Mouse (Mus musculus) stomach, postnatal 0 days (tissue): ENCODE measurements around the gene Map3k12. TPM values are rescaled to one million over a fixed set of nuclear protein-coding genes. Genes with fewer than 3 reads are reported as not detected.

ENCODE experiments used
- ATAC-seq: fragments of 200-750 bp; cut with Nextera tagmentation; 2 replicates; pipeline ENCODE4 v1.8.0; 2017; ENCODE audit not compliant: low FRiP score, low TSS enrichment
- DNase-seq: peaks from one replicate; pipeline ENCODE4 v3.0.0-alpha.2; 2016; ENCODE audit warnings: low spot score
- H3K27ac ChIP-seq: fragments of 300-500 bp; sonication (generic); replicated peaks from 2 replicates; pipeline ENCODE4 v1.5.1; 2014; ENCODE audit warnings: mild to moderate bottlenecking, control low read depth
- H3K27me3 ChIP-seq: fragments of 300-500 bp; sonication (generic); 2 replicates; pipeline ENCODE4 v1.6.1; 2014; ENCODE audit warnings: low read length; ENCODE audit not compliant: control insufficient read depth, insufficient read depth
- H3K36me3 ChIP-seq: fragments of 300-500 bp; sonication (generic); 2 replicates; pipeline ENCODE4 v1.6.1; 2014; ENCODE audit warnings: low read length, mixed read lengths; ENCODE audit not compliant: control insufficient read depth, insufficient read depth
- H3K4me1 ChIP-seq: fragments of 300-500 bp; sonication (generic); replicated peaks from 2 replicates; pipeline ENCODE4 v1.6.1; 2014; ENCODE audit warnings: antibody characterized with exemption; ENCODE audit not compliant: control insufficient read depth, insufficient read depth
- H3K4me2 ChIP-seq: fragments of 300-500 bp; sonication (generic); replicated peaks from 2 replicates; pipeline ENCODE4 v1.6.1; 2014; ENCODE audit warnings: low read depth, mild to moderate bottlenecking, control low read depth, moderate library complexity
- H3K4me3 ChIP-seq: fragments of 300-500 bp; sonication (generic); 2 replicates; pipeline ENCODE4 v1.5.1; 2014; ENCODE audit warnings: low read depth, low read length, control low read depth
- H3K9ac ChIP-seq: fragments of 300-500 bp; sonication (generic); 2 replicates; pipeline ENCODE4 v1.6.1; 2014; ENCODE audit warnings: mild to moderate bottlenecking, low read length, control low read depth, mixed read lengths
- H3K9me3 ChIP-seq: fragments of 300-500 bp; sonication (generic); 2 replicates; pipeline ENCODE4 v1.6.1; 2016; ENCODE audit warnings: low read length; ENCODE audit not compliant: control insufficient read depth
- CTCF ChIP-seq: IDR thresholded peaks from 2 replicates; pipeline ENCODE4 v1.5.1; 2016; ENCODE audit warnings: antibody characterized with exemption, low read depth, mild to moderate bottlenecking, moderate library complexity
- EP300 ChIP-seq: optimal IDR thresholded peaks from 2 replicates; pipeline ENCODE3; 2016; ENCODE audit warnings: antibody characterized with exemption
- WGBS: fragments of 180-500 bp; shearing (Covaris S2); extraction: QIAGEN DNeasy Blood & Tissue Kit; methylation state at CpG from one replicate; pipeline ENCODE4 v1.1.7; 2014; 5-methylcytosine and 5-hydroxymethylcytosine counted together
- polyA plus RNA-seq: library from polyadenylated mRNA; unstranded; fragments of >200 nt; fragmentation: Nextera tagmentation; extraction: Ambion mirVana; gene quantifications from 2 replicates; pipeline ENCODE4 v1.2.1, GENCODE M21; 2015

Gene Map3k12
- polyA plus RNA-seq, 1 experiment from 2014 or later, result 3.9 TPM

DNA sequence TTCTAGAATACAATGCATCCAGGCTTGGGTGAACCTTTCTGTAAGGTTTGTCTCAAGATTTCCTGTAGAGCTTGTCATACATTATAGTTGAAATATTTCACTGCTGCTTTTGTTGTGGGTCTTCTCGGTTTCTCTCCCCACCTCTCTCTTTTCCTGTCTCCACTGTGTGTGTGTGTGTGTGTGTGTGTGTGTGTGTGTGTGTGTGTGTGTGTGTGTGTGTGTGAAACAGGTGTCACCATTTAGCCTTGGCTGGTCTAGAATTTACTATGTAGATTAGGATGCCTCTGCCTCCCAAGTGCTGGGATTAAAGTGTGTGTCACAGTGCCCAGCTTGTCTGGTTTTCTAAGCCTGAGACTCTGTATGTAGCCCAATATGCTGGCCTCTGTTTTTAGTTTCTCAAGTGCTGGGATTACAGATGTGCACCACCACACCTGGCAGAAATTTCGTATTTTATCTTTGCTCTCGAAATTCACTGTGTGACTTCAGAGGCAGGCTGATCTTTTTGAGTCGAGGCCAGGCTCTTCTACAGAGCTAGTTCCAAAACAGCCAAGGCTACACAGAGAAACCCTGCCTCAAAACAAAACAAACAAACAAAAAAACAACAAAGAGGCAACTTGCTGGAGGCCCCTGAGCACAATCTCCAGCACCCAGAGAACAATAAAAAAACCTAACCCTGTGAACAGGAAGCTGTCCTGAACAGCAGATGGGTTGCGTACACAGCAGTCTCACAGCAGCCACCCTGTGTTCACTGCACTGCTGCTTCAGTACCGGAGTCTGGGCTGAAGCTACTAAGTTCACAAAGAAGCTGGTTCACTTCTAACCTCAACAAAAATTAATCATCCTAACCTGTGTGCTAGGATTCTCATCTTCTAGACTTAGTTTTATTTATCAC, 9.5 kb upstream of the Map3k12 start:
- Histone ChIP-seq H3K27ac (no peak overlapping the region), H3K27me3 (no peaks in the 10 kb centered on the region), H3K4me3 (no peak overlapping the region), H3K4me2 (no peak overlapping the region), H3K36me3 (peaks cover 22% of the 10 kb centered on the region; the same call in 1 of the 2 replicates), H3K9me3 (no peaks in the 10 kb centered on the region), H3K9ac (no peak overlapping the region), H3K4me1 (no peaks in the 10 kb centered on the region)
- 74% methylated on average over 6 of the region's 6 CpGs for WGBS
- no peak for TF ChIP-seq EP300
- no peak for TF ChIP-seq CTCF
- ATAC-seq (no peak), DNase-seq (no peak)

DNA sequence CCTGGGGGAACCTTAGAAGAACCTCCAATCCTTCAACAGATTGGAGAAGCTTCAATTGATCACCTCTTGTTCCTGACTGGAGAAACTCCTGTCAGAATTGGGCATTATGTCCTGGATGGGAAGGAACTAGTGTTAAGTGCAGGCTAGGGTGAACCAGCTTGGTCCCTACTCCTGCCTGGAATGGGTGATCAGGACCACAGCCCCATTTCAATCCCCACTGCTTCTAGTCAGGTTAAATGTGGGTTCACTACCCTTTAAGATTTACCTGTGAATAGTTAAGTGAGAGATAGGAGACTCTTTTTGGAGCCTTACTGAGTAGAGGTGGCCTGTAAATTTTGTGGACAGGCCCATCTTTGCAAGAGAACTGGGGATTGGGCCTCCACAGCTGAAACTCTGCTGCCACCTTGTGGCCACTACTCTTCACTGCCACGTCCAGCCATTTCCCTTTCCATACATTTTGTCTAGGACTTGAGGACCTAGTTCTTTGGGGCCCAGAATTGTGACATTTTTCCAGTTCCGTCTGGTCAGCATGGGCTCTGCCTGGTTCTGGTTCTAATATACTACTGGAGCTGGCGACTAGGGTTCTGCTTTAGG, 8.1 kb upstream of the Map3k12 start, which contains the start of gene Npff:
Gene Npff (minus strand): TSS at position 51 of the 594 bp plus-strand sequence.
- TF ChIP-seq CTCF, result peak; percentile 96
- TF ChIP-seq EP300, result no peak
- no peaks in the 10 kb centered on the region for H3K4me1 ChIP-seq
- peaks cover 13% of the 10 kb centered on the region; the same call in 1 of the 2 replicates for H3K36me3 ChIP-seq
- H3K9me3 ChIP-seq, result no peaks in the 10 kb centered on the region
- no peak within 1 kb of the TSS for H3K4me3 ChIP-seq
- WGBS, result 3% methylated on average over 3 of the region's 3 CpGs
- ATAC-seq, result peak; percentile 50; the same call in 1 of the 2 replicates
- no peaks in the 10 kb centered on the region for H3K27me3 ChIP-seq
- DNase-seq, result peak; percentile 83
- no peak within 1 kb of the TSS for H3K27ac ChIP-seq
- H3K4me2 ChIP-seq, result no peak within 1 kb of the TSS
- no peak within 1 kb of the TSS for H3K9ac ChIP-seq

DNA sequence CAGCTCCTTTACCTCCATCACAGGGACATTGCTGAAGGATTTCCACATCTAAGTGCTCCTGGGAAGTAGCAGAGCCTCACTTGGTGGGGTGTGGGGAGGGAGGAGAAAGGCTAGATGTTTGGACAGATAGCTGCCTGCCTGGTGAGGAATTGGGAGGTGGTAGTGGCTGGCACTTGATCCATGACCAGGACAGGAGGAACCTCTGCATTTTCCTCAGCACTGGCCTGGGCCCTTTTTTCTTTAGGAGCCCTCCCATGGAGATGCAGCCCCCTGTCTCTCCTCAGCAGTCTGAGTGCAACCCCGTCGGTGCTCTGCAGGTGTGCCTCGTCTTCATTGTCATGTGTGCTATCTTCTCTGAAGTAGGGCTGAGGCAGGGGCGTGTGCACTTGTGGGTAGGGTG, 4.6 kb upstream of the Map3k12 start:
- DNase-seq (no peak), ATAC-seq (no peak)
- no peak for TF ChIP-seq CTCF
- TF ChIP-seq EP300, result no peak
- Histone ChIP-seq H3K27me3 (no peaks in the 10 kb centered on the region), H3K9ac (no peak overlapping the region), H3K36me3 (peaks cover 8% of the 10 kb centered on the region; the same call in 1 of the 2 replicates), H3K9me3 (no peaks in the 10 kb centered on the region), H3K4me3 (no peak overlapping the region), H3K4me2 (no peak overlapping the region), H3K27ac (no peak overlapping the region), H3K4me1 (no peaks in the 10 kb centered on the region)
- WGBS, result 69% methylated on average over 4 of the region's 4 CpGs

DNA sequence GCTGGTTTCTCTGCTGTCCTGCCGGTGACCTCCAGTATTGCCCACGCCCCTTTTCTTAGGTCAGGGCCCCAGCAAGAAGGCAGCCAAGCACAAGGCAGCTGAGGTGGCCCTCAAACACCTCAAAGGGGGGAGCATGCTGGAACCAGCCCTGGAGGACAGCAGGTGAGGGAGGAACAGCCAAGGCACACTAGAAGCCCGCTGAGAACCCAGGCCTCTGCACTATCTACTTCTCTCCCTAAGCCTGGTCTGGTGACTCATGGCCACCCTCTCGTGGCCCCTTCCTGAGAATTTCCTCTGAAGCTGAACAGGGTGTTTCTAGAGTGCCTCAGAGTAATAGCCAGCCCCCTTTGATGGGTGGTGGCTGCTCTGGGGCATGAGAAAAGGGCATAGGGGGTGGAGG, 3.6 kb upstream of the Map3k12 start:
- peak overlapping the region; percentile 2; the same call in 1 of the 2 replicates for H3K27ac ChIP-seq
- peak overlapping the region; percentile 14; the same call in 1 of the 2 replicates for H3K9ac ChIP-seq

DNA sequence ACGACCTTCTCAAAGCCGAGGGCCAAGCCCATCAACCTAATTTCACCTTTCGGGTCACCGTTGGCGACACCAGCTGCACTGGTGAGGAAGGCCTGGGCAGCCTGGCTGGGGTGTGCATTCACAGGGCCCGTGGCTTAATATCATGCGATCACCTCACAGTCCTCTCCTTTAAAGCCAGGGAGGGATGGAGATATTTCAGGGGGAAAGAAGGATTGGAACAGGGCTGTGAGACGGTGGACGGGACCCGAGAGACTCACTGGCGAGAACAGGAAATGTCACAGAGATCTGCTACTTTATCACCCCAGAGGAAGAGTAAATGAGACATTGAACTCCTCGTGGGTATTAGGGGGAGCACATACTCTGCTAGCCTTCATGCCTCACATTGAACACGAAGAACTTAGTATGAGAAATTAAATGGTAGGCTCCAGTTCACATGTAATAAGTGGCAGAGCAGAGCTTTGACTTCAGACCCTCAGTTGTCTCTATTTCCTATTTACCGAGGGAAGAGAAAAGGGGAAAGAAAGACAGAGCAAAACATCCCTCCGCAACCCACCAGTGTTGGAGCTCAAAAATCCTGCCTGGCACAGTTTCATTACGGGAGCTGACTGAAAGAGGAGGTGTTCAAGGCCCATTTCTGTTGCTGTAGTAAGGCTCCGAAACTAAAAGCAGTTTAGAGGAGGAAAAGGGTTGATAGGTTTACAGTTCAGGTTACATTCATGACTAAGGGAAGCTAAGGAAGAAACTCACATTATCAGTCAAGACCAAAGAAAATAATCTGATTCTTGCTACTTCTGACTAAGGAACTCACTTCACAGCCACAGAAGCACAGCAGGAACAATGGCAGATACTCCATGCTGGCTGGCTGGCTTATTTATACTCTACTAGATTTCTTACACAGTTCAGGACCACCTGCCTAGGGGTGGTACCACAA, 2.6 kb upstream of the Map3k12 start:
- no peak for TF ChIP-seq CTCF
- TF ChIP-seq EP300, result no peak
- peaks cover 8% of the 10 kb centered on the region; the same call in 1 of the 2 replicates for H3K36me3 ChIP-seq
- no peaks in the 10 kb centered on the region for H3K27me3 ChIP-seq
- peak overlapping the region; percentile 53 for H3K27ac ChIP-seq
- H3K9ac ChIP-seq, result peak overlapping the region; percentile 85
- H3K4me1 ChIP-seq, result no peaks in the 10 kb centered on the region
- H3K4me2 ChIP-seq, result peak overlapping the region; percentile 91
- no peaks in the 10 kb centered on the region for H3K9me3 ChIP-seq
- DNase-seq, result no peak
- H3K4me3 ChIP-seq, result peak overlapping the region; percentile 64
- ATAC-seq, result no peak
- WGBS, result 56% methylated on average over 15 of the region's 17 CpGs

More for the DNA sequence above, 3.6 kb upstream of the Map3k12 start:
- Histone ChIP-seq H3K4me1 (no peaks in the 10 kb centered on the region), H3K27me3 (no peaks in the 10 kb centered on the region), H3K9me3 (no peaks in the 10 kb centered on the region), H3K36me3 (peaks cover 8% of the 10 kb centered on the region; the same call in 1 of the 2 replicates), H3K4me3 (no peak overlapping the region), H3K4me2 (no peak overlapping the region)
- 56% methylated on average over 4 of the region's 4 CpGs for WGBS
- ATAC-seq (no peak), DNase-seq (peak; percentile 68)
- TF ChIP-seq CTCF, result 0 out of 2 replicates have a peak, but pooled peaks have one; percentile 5
- no peak for TF ChIP-seq EP300
